Mouse (Mus musculus): ENCODE measurements at regions not wholly inside any gene's neighbourhood (a gene's known extent, or its start where the extent isn't known, plus 50 kb on each side); places are given as distances from the start of the nearest gene placed in this dataset.

DNA sequence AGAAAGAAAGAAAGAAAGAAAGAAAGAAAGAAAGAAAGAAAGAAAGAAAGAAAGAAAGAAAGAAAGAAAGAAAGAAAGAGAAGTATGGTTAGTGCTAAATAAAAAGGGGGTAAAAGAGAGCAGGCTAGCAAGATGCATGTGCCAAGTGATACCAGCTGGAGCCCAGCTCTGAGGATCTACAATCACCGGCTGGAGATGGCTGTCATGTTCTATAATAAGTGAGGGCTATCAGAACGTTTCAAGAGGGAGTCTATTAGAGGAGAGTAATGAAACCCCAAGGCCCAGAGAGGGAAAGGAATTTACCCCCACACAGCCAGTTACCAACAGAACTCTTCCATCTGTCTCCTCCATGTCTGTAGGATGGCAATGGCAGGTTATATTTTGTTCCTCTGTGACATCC is 62.6 kb upstream of the Cplx2 start:
- no peak for TF ChIP-seq CTCF (conservative IDR thresholded peaks at IDR 0.05; ENCODE audit: low read length)
- TF ChIP-seq POU5F1 (IDR thresholded peaks at IDR 0.05; ENCODE audit: borderline replicate concordance, low read length), result no peak
